Mouse (Mus musculus): ENCODE data around the gene Cfdp1.

DNA sequence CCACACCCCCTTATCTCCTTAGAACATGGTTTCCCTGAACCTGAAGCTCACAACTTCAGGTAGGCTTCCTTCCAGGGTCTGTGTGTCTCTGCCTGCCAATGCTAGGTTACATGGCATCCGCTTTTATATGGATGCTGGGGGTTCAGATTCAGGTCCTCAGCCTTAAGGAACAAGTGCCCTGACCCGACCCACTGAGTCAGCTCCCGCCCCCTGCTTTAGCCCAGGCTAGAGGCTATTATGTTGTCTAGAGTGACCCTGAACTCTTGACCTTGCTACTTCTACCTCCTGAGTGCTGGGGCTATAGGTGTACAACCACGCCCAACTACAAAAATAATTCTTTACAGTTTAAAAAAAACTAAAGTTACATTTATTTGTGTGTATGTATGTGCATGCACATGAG lies 39.0 kb downstream of the Cfdp1 start:
- TF ChIP-seq CTCF (conservative IDR thresholded peaks at IDR 0.05; ENCODE audit: low read length), result no peak
- TF ChIP-seq POU5F1 (IDR thresholded peaks at IDR 0.05; ENCODE audit: borderline replicate concordance, low read length), result no peak
- TF ChIP-seq NANOG (IDR thresholded peaks at IDR 0.05; ENCODE audit: borderline replicate concordance, low read length), result no peak

Data from E14TG2a.4 (cell line).